Mouse (Mus musculus): ENCODE measurements at regions not wholly inside any gene's neighbourhood (a gene's known extent, or its start where the extent isn't known, plus 50 kb on each side); places are given as distances from the start of the nearest gene placed in this dataset.
"Not testable (repeated sequence)": the region's sequence is repeated elsewhere in the genome, so short reads cannot be mapped to it uniquely, and the experiment has no call there.

- Histone ChIP-seq H3K9ac (ENCODE audit: control insufficient read depth, low read depth, low read length, poor library complexity, severe bottlenecking) (no peak overlapping the region), H3K4me3 (ENCODE audit: control insufficient read depth in 1 of 2, insufficient read depth in 1 of 2, low read depth in 2 of 2, low read length in 2 of 2) (no peak overlapping the region), H3K9me3 (replicated peaks; ENCODE audit: insufficient read depth, low read length) (no peaks in the 10 kb centered on the region), H3K36me3 (ENCODE audit: control insufficient read depth in 1 of 2, insufficient read depth in 2 of 2, low read length in 2 of 2) (no peaks in the 10 kb centered on the region), H3K4me1 (ENCODE audit: control insufficient read depth in 1 of 2, insufficient read depth in 2 of 2, low read length in 2 of 2) (no peaks in the 10 kb centered on the region), H3K79me2 (ENCODE audit: control insufficient read depth, insufficient read depth, low read length, poor library complexity) (no peaks in the 10 kb centered on the region), H3K27me3 (ENCODE audit: control insufficient read depth in 1 of 2, insufficient read depth in 2 of 2, low read length in 2 of 2) (no peaks in the 10 kb centered on the region), H3K27ac (ENCODE audit: control insufficient read depth, low read depth, low read length) (no peak overlapping the region)
- TF ChIP-seq CHD1 (IDR thresholded peaks at IDR 0.05; ENCODE audit: low read depth, low read length), result no peak
- no peak for TF ChIP-seq MAFK (IDR thresholded peaks at IDR 0.05; ENCODE audit: borderline replicate concordance, low read depth, low read length)
- no peak for TF ChIP-seq SMC3 (IDR thresholded peaks at IDR 0.05; ENCODE audit: low read depth, low read length)
- no peak for TF ChIP-seq USF2 (IDR thresholded peaks at IDR 0.05; ENCODE audit: borderline replicate concordance in 1 of 2, insufficient read depth in 1 of 2, low read depth in 1 of 2, low read length in 2 of 2)
- no peak for TF ChIP-seq POLR2AphosphoS5 (IDR thresholded peaks at IDR 0.05; ENCODE audit: borderline replicate concordance, low read depth, low read length)
- TF ChIP-seq SIN3A (IDR thresholded peaks at IDR 0.05; ENCODE audit: low read length), result no peak
- no peak for TF ChIP-seq ETS1 (IDR thresholded peaks at IDR 0.05; ENCODE audit: low read depth, low read length)
- no peak for TF ChIP-seq MXI1 (IDR thresholded peaks at IDR 0.05; ENCODE audit: low read depth, low read length)
- TF ChIP-seq MYC (IDR thresholded peaks at IDR 0.05; ENCODE audit: low read depth, low read length), result no peak
- no peak for TF ChIP-seq MEF2A (IDR thresholded peaks at IDR 0.05; ENCODE audit: extremely low read depth, insufficient replicate concordance, low read depth, low read length, poor library complexity, severe bottlenecking)
- TF ChIP-seq UBTF (IDR thresholded peaks at IDR 0.05; ENCODE audit: borderline replicate concordance, insufficient read depth, low read depth, low read length), result no peak
- no peak for TF ChIP-seq ZKSCAN1 (IDR thresholded peaks at IDR 0.05; ENCODE audit: low read depth, low read length)
- no peak for TF ChIP-seq HCFC1 (IDR thresholded peaks at IDR 0.05; ENCODE audit: low read depth, low read length)
- no peak for TF ChIP-seq MAZ (IDR thresholded peaks at IDR 0.05; ENCODE audit: low read depth, low read length)
- TF ChIP-seq E2F4 (IDR thresholded peaks at IDR 0.05; ENCODE audit: borderline replicate concordance, low read depth, low read length), result no peak
- TF ChIP-seq CHD2 (IDR thresholded peaks at IDR 0.05; ENCODE audit: low read length), result no peak
- TF ChIP-seq TBP (IDR thresholded peaks at IDR 0.05; ENCODE audit: low read depth, low read length), result no peak
- TF ChIP-seq TAL1 (IDR thresholded peaks at IDR 0.05; ENCODE audit: low read length), result no peak
- no peak for DNase-seq (ENCODE audit: low read depth, low spot score)
Observed at GRCm38 (mm10) chr12:45184510-45184909, 110.0 kb upstream of the Stxbp6 start.

- Histone ChIP-seq H3K4me3 (ENCODE audit: control insufficient read depth in 1 of 2, insufficient read depth in 1 of 2, low read depth in 2 of 2, low read length in 2 of 2) (no peak overlapping the region), H3K9ac (ENCODE audit: control insufficient read depth, low read depth, low read length, poor library complexity, severe bottlenecking) (no peak overlapping the region), H3K27ac (ENCODE audit: control insufficient read depth, low read depth, low read length) (no peak overlapping the region), H3K9me3 (replicated peaks; ENCODE audit: insufficient read depth, low read length) (no peaks in the 10 kb centered on the region), H3K36me3 (ENCODE audit: control insufficient read depth in 1 of 2, insufficient read depth in 2 of 2, low read length in 2 of 2) (no peaks in the 10 kb centered on the region), H3K4me1 (ENCODE audit: control insufficient read depth in 1 of 2, insufficient read depth in 2 of 2, low read length in 2 of 2) (no peaks in the 10 kb centered on the region), H3K79me2 (ENCODE audit: control insufficient read depth, insufficient read depth, low read length, poor library complexity) (no peaks in the 10 kb centered on the region), H3K27me3 (ENCODE audit: control insufficient read depth in 1 of 2, insufficient read depth in 2 of 2, low read length in 2 of 2) (no peaks in the 10 kb centered on the region)
- TF ChIP-seq CHD2 (IDR thresholded peaks at IDR 0.05; ENCODE audit: low read length) (no peak), MAFK (IDR thresholded peaks at IDR 0.05; ENCODE audit: borderline replicate concordance, low read depth, low read length) (no peak), POLR2A (IDR thresholded peaks at IDR 0.05; ENCODE audit: control insufficient read depth in 1 of 2, insufficient read depth in 1 of 2, low read depth in 1 of 2, low read length in 2 of 2, poor library complexity in 1 of 2) (no peak), ZNF384 (IDR thresholded peaks at IDR 0.05; ENCODE audit: low read depth, low read length) (no peak), MYB (IDR thresholded peaks at IDR 0.05; ENCODE audit: low read depth, low read length) (no peak), GABPA (IDR thresholded peaks at IDR 0.05; ENCODE audit: low read depth, low read length) (no peak), MXI1 (IDR thresholded peaks at IDR 0.05; ENCODE audit: low read depth, low read length) (no peak), MAZ (IDR thresholded peaks at IDR 0.05; ENCODE audit: low read depth, low read length) (no peak), SIN3A (IDR thresholded peaks at IDR 0.05; ENCODE audit: low read length) (no peak), CHD1 (IDR thresholded peaks at IDR 0.05; ENCODE audit: low read depth, low read length) (no peak)
- DNase-seq (ENCODE audit: low read depth, low spot score), result no peak
Observed at GRCm38 (mm10) chr12:45177454-45177853, 102.9 kb upstream of the Stxbp6 start.

GRCm38 (mm10) chr12:45175259-45175658, 100.8 kb upstream of the Stxbp6 start:
- H3K36me3 ChIP-seq (ENCODE audit: control insufficient read depth in 1 of 2, insufficient read depth in 2 of 2, low read length in 2 of 2); DNase-seq (ENCODE audit: low read depth, low spot score); H3K9me3 ChIP-seq (replicated peaks; ENCODE audit: insufficient read depth, low read length); H3K27me3 ChIP-seq (ENCODE audit: control insufficient read depth in 1 of 2, insufficient read depth in 2 of 2, low read length in 2 of 2); H3K79me2 ChIP-seq (ENCODE audit: control insufficient read depth, insufficient read depth, low read length, poor library complexity); H3K27ac ChIP-seq (ENCODE audit: control insufficient read depth, low read depth, low read length); H3K9ac ChIP-seq (ENCODE audit: control insufficient read depth, low read depth, low read length, poor library complexity, severe bottlenecking); H3K4me1 ChIP-seq (ENCODE audit: control insufficient read depth in 1 of 2, insufficient read depth in 2 of 2, low read length in 2 of 2); H3K4me3 ChIP-seq (ENCODE audit: control insufficient read depth in 1 of 2, insufficient read depth in 1 of 2, low read depth in 2 of 2, low read length in 2 of 2): not testable (repeated sequence)

Measured in MEL (cell line).